Mouse (Mus musculus) MEL (cell line): ENCODE results near the gene Hck.

Source experiments
- CHD2 ChIP-seq: IDR thresholded peaks from 2 replicates; pipeline ENCODE4 v1.6.1; 2011; ENCODE audit warnings: low read length, improper control_type of control experiment
- CTCF ChIP-seq, 3 experiments: IDR thresholded peaks in 2 of 3; conservative IDR thresholded peaks in 1 of 3; 2 replicates each; pipeline ENCODE4 v1.5.1; 2011 to 2012; ENCODE audit warnings: low read length in 3 of 3, low read depth in 2 of 3, mild to moderate bottlenecking in 2 of 3, improper control_type of control experiment in 1 of 3, inconsistent platforms in 1 of 3, mixed read lengths in 1 of 3, moderate library complexity in 1 of 3; ENCODE audit not compliant: control insufficient read depth in 1 of 3, insufficient read depth in 1 of 3, poor library complexity in 1 of 3, severe bottlenecking in 1 of 3
- ELF1 ChIP-seq: IDR thresholded peaks from 2 replicates; pipeline ENCODE4 v1.6.1; 2014; ENCODE audit warnings: low read depth, mild to moderate bottlenecking, inconsistent platforms, low read length, improper control_type of control experiment, moderate library complexity
- GABPA ChIP-seq: IDR thresholded peaks from 2 replicates; pipeline ENCODE4 v1.6.1; 2012; ENCODE audit warnings: low read depth, mild to moderate bottlenecking, inconsistent platforms, low read length, improper control_type of control experiment, moderate library complexity
- JUND ChIP-seq: IDR thresholded peaks from 2 replicates; pipeline ENCODE4 v1.6.1; 2011; ENCODE audit warnings: low read depth, mild to moderate bottlenecking, improper control_type of control experiment, low read length
- MAFK ChIP-seq: IDR thresholded peaks from 2 replicates; pipeline ENCODE4 v1.6.1; 2011; ENCODE audit warnings: low read depth, mild to moderate bottlenecking, low read length, improper control_type of control experiment, borderline replicate concordance
- MAX ChIP-seq: IDR thresholded peaks from 2 replicates; pipeline ENCODE4 v1.6.1; 2011; ENCODE audit warnings: low read length, improper control_type of control experiment
- MXI1 ChIP-seq: IDR thresholded peaks from 2 replicates; pipeline ENCODE4 v1.6.1; 2011; ENCODE audit warnings: mild to moderate bottlenecking, low read depth, low read length, improper control_type of control experiment
- MYC ChIP-seq: IDR thresholded peaks from 2 replicates; pipeline ENCODE4 v1.6.1; 2011; ENCODE audit warnings: low read depth, mild to moderate bottlenecking, low read length, improper control_type of control experiment, moderate library complexity
- POLR2A ChIP-seq, 2 experiments: IDR thresholded peaks; 2 replicates each; pipeline ENCODE4 v1.6.1; 2011 to 2012; ENCODE audit warnings: low read length in 2 of 2, mild to moderate bottlenecking in 2 of 2, control low read depth in 1 of 2, improper control_type of control experiment in 1 of 2, low read depth in 1 of 2, moderate library complexity in 1 of 2; ENCODE audit not compliant: control insufficient read depth in 1 of 2, insufficient read depth in 1 of 2, poor library complexity in 1 of 2
- TAL1 ChIP-seq: IDR thresholded peaks from 2 replicates; pipeline ENCODE4 v1.6.1; 2012; ENCODE audit warnings: mild to moderate bottlenecking, inconsistent platforms, low read length, moderate library complexity, mixed read lengths
- TCF12 ChIP-seq: IDR thresholded peaks from 2 replicates; pipeline ENCODE4 v1.6.1; 2014; ENCODE audit warnings: low read depth, mild to moderate bottlenecking, inconsistent platforms, low read length, improper control_type of control experiment, moderate library complexity

DNA sequence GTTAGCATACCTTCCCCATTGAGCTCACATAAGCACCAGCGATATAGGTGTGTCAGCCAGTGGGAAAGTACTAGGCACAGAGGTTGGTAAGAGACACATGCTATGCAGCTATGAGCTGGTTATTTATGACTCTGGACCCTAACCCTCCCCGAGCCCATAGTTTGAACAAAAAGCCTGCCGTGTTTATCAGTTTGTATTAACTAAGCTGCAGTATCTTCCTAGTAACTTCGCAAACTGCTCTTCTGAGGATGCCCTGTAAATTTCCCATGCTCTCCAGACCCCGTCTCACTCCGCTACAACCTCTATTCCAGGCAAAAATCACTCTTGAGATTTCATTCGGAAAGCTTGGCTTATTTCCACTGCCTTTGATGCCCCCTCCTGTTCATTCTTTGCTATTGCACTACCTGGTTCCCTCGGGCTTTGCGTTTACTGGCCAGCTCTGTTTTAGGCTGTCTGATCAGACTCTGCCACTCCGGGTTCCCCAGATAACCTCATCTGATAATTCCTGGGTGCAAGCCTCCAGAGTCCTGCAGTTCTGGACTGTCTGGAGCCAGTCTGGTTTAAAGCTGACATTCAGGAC is 34.4 kb downstream of the Hck start:
- TF ChIP-seq CHD2 (no peak), MYC (no peak), JUND (no peak), POLR2A (IDR thresholded peaks at IDR 0.05; ENCODE audit: control insufficient read depth in 1 of 2, insufficient read depth in 1 of 2, low read depth in 1 of 2, low read length in 2 of 2, poor library complexity in 1 of 2) (no peak), MXI1 (no peak), TAL1 (no peak), MAX (no peak), TCF12 (no peak), CTCF (IDR thresholded peaks at IDR 0.05 in 2 of 3, conservative IDR thresholded peaks at IDR 0.05 in 1 of 3; ENCODE audit: control insufficient read depth in 1 of 3, insufficient read depth in 1 of 3, low read depth in 2 of 3, low read length in 3 of 3, poor library complexity in 1 of 3, severe bottlenecking in 1 of 3) (peak; percentile 59 to 90 (median 85)), MAFK (no peak), GABPA (no peak), ELF1 (no peak)
